Mouse (Mus musculus): ENCODE measurements at regions not wholly inside any gene's neighbourhood (a gene's known extent, or its start where the extent isn't known, plus 50 kb on each side); places are given as distances from the start of the nearest gene placed in this dataset.

- no peak for TF ChIP-seq CTCF (IDR thresholded peaks at IDR 0.05; ENCODE audit: control insufficient read depth, insufficient read depth, insufficient read length)
- no peak for TF ChIP-seq MYOG (IDR thresholded peaks at IDR 0.05; ENCODE audit: control insufficient read depth, extremely low read depth, insufficient read length)
- TF ChIP-seq MAX (IDR thresholded peaks at IDR 0.05) = no peak
These were observed 58.1 kb upstream of the Tln2 start for GRCm38 (mm10) chr9:67617341-67618217.

All from C2C12 (cell line).